Mouse (Mus musculus) retina, postnatal 1 day (tissue): Measurements from ENCODE around the gene Eng.

Experiments
- DNase-seq: peaks from one replicate; pipeline ENCODE4 v3.0.0-alpha.2; 2012

The Eng gene

DNA sequence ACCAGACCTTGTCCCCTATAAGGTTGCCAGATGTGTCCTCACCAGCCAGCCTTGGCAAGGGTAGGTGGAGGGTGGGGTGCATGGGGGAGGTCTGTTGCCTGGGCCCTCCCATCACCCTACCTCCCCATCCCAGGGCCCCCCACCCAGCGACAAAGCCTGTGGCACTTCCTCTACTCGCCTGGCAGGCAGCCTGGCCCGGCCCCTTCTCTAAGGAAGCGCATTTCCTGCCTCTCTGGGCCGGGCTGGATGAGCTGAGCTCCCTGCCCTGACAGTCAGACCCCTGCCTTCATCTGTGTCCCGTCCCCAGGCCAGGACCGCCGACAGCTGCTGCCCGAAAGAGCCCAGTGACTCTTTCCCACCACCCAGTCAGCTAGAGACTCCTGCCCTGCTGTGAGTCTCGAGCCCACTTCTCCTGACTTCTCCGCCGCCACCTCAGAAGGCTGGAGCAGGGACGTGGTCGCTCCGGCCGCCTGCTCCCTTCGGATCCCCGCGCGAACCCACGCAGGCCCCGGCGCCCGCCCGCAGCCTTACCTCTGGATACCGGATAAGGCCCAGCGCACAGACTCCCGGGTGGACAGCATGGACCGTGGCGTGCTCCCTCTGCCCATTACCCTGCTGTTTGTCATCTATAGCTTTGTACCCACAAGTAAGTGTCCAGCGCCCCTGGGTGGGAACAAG, at the start of gene Eng:
Gene Eng (plus strand): TSS at position 217 of the 678 bp plus-strand sequence.
- DNase-seq: no peak

DNA sequence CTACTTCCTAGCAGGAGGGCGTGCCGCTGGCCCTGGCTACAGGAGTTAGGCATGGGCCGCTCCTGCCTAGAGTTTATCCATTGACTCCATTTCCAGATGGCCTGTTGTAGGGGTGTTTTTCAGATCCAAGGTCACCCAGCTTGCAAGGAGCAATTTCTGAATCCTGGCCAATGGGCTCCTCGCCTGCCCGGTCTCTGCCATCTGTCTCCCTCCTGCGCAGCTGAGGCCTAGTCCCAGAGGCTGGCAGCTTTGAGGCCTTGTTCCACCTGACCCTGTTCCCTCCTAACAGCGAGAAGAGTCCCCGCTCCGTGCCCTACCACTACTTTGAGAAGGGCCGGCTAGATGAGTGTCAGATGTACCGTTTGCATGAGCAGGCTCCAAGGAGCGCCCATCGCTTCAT, 49.7 kb upstream of the Eng start:
- no peak for DNase-seq

DNA sequence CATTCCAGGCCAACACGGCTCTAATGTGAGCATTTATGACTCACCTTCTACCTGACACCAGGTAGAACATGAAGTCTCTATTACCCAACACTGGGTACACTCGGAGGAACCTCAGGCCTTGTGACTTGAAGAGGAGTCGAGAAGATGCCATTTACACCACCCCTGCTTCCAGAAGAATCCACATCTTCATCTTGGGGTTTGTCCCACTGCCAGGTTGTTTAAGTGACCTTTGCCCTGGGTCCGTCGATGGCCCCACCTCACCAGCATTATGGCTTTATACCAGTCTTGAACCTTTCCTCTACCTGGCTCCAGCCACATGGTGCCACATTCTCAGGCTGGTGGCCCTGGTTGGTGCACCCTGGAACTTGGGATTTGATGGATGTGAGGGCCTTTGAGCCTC, 49.1 kb upstream of the Eng start:
- DNase-seq: no peak

DNA sequence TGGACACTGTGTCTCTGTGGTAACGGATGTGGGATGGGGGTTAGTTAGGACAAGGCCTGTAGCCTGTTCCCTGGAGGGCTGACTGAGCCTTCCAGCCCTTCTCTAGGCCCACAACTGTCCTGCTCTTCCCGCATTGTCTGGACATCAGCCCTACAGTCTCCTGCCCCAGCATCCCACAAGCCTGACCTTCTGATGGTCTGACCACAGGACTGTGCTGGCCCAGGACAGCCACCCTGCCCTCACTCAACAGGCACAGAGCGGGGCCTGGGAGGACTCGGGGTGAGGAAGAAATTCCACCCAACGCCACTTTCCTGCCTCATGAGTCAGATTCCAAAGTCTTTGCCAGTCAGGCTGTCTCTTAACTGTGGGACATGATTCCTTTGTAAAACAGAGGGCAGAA, 48.7 kb upstream of the Eng start:
- no peak for DNase-seq

DNA sequence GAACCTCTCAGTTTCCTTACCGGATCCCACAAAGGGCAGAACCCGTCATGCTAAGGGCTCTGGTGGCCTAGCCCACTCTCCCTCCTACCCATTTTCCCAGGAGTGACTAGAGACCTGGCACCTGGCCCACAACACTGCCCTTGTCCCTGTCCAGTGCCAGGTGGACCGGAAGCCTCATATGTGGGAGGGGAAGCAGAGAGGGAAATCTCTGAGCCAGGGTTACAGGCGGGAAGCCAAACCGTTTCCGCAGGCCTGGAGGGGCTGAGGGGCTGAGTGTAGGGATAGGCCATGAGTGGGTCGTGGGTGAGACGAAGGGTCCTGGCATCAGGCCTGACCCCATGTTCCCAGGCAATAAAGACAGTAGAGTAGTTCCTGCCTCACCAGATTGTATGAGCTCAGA, 47.9 kb upstream of the Eng start:
- DNase-seq: no peak

DNA sequence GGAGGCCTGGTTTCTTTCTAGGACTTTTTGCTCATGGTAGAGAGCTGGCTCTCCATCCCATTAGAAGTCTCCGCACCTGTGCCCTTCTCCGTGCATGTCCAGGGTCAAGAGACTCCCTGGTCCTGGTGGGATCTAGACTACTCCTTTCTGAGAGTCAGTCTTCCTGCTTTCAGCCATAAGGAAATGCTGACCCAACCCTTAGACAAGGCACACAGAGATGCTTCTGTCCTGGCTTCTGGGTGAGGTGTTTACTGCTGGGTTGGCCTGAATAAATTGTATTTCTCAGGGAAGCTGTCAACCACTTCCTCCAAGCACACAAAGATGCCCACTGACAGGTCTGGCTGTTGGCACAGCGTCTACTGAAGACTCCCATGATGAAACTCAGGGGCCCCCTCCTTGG, 47.0 kb upstream of the Eng start, which contains the start of gene St6galnac6:
Gene St6galnac6 (plus strand): TSS at position 301 of the 400 bp plus-strand sequence.
- no peak for DNase-seq

DNA sequence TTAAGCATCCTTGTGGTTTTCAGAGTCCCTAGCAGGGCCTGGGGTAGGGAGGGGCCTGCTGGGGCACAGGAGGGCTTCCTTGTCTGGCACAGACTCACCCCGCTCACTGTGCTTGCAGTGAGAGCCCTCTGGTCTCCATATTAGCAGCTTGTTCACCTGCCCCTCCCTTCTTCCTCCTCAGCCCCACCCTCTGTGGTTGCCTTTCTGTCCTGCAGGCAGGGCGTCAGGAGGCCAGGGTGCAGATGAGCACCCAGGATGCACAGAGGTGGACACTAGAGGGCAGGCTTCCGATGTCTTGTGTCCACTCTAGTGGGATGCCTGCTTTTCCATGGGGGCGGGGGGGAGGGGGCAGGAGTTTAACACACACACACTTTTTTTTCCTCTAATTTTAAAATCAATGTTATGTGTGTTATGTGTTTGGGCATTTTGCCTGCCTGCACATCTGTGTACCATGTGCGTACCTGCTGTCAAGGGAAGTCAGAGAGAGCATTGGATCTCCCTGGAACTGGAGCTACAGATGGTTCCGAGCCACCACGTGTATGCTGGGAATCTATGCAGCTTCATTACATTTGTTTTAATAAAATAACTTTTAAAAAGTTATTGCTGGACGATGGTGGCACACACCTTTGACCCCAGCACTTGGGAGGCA, 44.9 kb upstream of the Eng start:
- peak; percentile 74 for DNase-seq

DNA sequence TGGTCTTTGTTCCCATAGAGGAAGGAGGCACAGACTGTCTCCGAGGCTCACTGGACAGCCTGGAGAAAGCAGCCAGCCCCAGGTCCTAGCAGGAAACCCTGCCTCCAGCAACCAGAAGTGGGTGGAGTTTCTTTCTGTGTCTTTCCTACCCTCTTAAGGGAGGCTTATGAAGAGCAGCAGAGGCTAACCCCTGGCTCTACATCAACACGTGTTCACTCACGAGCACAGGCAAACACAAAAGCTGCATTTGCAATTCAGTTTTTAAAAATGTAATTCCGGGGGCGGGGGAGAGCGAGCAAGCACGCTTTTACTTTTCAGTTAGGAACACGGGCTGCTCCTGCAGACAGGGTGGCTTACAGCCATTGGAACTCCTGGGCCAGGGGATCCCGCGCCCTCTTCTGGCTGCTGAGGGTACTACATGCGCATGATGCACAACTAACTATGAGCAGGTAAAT, 43.8 kb upstream of the Eng start:
- peak; percentile 82 for DNase-seq

DNA sequence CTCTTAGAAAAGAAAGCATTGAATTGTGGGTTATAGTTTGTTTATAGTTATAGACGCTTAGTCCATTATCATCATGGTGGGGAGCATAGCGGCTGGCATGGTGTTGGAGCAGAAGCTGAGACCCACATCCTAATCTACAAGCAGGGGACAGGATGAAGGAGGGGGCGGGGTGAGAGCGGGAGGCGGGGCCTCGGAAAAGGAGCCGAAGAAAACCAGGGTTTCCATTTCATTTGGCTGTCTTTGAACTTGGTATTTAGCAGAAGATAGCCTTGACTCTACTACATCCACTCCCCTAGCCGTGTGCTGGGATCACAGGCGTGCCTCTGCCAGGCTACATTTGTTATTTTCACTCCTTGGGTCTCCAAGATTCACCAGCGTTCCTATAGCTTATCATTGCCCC, 41.8 kb upstream of the Eng start:
- no peak for DNase-seq

DNA sequence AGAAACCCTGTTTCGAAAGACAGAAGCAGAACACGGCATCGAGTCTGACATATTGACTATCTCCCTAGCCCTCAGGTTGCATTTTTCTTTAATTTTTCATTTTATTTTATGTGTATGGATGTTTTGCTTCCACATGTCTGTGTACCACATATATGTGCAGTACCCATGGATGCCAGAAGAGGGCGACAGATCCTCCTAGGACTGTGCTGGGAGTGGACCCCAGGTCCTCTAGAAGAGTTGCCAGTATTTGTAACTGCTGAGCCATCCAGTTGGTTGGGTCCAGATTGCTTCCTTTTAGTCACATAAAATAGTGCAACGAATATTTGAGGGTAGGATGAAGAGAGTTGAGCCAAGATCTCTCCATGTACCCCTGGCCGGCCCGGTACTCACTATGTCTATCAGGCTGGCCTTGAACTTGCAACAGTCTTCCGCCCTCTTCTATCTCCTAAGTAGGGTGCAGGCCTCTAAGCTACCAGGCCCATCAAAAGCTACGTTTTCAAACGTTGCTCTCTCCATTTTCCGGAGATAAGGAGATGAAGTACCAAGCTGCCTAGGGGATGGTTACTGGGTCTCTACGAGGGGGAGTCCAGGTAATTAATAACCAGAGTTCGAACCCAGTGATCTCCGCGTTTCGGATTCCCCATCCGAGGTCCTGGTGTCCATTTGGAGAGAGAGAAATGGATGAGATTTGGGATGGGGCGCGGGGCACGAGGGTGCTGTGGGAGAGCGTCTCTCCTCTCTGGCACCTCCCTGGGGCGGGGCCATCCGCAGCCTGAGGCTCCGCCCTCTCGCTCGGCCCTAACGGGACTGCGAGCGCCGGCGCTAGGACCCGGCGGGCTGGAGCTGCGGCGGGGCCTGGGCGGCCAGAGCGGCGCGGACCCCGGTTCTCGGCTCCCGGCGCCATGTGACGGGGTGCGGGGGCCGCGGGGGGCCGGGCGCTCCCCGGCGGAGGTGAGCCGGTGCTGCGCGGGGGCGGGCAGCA, 39.9 kb upstream of the Eng start:
- peak; percentile 90 for DNase-seq

DNA sequence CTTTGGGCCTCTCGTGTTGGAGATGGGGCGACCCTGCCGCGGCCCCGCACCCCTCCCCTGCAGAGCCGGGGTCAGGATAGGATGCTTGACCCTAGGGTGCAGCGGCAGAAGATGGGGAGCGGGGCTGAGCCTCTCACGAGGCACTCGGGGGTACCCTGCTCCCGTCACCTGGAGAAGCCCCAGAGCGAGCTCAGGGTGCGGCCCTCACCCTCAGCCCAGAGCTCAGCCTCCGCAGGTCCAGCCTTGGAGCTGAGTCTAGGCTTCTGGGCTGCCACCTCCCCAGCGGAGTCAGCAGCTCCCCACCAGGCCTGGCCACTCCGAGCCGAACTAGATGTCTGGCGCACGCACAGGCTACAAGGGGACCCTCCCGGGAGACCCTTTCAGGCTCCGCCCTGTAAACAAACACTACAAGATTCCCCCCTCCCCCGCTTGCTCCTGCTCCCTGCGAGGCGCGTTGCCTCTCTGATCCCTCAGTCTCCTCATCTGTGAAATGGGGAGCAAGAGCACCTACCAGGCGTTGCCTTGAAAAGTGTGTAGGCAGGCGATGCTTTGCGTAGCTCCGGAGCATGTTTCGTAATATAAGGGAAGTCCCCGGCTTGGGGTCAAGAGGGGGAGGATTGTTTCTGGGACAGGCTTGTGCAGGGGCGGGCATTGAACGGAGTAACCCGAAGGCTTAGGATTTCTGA, 39.0 kb upstream of the Eng start:
- DNase-seq: peak; percentile 55

DNA sequence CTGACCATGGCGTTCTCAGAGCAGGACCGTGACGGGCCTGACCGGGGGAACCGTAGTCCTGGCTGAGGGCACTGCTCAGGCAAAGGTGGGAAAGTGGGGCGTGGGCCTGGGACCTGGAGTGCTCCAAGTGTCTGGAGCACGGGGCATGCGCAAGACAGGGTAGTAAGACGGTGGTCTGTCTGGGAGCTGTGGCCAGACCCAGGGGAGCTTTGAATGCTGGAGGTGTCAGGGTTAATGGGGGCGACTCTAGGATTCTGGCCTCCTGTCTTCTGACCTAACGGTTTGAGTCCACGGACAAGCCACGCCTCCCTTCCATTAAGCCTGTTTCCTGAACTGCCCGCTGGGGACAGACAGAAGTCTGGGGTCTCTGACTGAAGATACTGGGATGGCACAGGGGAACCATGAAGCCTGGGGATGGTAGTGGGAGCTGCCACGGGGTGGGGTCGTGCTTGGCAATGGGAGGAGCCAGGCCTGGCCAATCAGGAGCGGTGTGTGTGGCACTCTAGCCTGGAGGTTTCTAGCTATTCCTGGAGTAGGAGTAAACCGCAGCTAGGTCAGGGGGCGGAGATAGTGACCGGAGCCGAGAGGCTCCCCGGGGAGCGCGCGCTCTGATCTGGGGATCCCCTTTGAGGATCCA, 38.1 kb upstream of the Eng start:
- peak; percentile 91 for DNase-seq

DNA sequence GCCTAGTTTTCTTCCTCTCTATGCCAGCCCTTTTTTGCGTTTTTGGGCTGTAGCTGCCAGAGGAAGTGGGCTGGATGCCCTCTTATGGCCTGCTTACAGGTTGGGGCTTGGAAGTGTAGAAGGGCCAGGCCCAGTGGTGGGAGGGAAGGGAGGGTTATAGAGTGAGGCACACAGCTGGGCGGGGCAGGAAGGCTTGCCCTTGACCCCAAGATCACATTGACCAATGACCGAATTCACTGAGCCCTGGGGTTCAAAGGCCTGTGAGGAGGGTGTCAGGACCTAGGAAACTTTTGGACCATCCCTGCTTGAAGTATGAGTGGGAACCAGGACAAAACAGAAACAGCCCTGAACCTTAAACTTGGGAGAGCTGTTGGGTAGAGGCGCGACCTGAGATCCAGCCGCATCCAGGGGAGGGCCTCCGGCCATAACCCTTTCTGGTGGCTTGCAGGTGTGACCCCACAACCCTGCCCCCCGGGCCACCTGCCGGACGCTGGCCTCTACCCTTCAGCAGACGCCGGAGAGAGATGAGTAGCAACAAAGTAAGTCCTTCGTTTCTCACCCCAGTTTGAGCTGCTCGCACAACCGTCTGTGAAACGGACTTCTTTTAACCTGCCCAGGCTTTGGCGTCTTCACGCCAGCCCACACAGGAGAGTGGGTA, 37.5 kb upstream of the Eng start:
- DNase-seq: no peak

DNA sequence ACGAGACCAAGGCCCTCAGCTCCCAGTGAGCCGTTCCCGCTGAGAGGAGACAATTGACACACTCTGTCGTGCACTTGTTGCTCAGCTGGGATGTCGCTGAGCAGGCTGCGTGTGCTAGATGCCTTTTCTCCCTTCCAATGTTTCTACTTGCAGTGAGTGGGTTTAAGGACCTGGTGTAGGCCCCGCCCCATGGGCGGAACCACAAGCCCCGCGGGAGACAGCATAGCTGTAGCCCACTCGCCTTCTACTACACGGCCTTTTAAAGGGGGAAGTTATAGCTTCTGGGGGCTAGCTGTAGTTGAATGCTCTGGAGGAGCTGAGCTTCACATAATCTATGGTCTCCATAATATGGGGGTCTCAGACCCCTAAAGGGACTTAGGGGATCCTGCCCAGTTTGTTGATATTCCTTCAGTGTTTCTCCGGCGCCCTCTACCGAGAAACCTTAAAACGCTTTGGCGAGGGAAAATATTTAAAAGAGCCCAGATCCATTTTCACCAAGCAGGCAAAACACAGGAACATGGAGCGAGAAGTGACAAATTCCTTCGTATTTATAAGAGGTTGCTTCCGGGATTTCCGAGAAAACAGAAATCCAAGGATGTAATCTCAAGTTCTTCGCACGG, 35.7 kb upstream of the Eng start:
- DNase-seq: peak; percentile 68

DNA sequence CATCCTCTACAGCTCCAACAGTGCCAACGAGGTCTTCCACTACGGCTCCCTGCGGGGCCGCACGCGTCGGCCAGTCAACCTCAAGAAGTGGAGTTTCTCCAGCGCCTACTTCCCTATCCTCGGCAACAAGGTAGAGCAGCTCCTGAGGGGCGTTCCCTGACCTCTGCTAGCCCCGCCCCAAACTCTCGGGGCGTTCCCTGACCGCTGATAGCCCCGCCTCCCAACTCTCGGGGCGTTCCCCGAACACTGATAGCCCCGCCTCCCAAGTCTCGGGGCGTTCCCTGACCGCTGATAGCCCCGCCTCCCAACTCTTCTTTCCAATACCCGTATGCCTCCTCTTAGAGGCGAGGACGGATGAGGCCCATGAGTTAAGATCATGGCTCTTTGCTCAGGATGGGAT, 34.1 kb upstream of the Eng start:
- DNase-seq: no peak

DNA sequence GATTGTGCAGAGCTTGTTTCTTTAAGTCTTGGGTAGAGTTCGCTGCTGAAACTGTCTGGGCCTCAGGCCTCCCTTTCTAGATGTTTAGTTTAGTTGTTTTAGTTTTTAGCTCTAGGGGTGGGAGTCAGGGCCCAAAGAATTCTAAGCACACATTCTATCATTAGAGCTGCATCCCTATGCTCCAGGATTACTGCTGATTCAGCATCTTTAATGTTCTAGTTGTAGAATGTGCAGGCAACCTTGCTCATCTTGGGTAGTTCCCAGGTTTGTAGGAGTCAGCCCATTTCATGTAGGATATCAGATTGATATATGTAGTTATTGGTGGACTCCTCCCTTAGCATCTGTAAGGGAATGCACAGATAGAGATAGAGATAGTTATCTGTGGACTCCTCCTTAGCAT, 29.3 kb upstream of the Eng start:
- DNase-seq: no peak

DNA sequence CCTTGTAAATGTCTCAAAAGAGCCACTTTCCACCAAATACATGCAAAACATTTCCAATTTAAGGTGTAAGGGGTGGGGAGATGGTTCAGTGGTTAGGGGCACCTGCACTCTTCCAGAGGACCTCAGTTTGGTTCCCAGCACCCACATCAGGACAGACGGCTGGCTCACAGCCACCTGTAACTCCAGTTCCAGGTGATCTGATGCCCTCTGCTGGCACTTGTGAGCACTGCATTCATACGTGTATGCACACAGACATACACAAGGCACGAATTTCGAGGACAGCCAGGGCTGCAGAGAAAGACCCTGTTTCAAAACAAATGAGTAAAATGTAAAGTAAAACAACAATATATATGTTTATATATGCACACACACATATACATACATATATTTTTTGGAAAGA, 28.8 kb upstream of the Eng start:
- peak; percentile 61 for DNase-seq

DNA sequence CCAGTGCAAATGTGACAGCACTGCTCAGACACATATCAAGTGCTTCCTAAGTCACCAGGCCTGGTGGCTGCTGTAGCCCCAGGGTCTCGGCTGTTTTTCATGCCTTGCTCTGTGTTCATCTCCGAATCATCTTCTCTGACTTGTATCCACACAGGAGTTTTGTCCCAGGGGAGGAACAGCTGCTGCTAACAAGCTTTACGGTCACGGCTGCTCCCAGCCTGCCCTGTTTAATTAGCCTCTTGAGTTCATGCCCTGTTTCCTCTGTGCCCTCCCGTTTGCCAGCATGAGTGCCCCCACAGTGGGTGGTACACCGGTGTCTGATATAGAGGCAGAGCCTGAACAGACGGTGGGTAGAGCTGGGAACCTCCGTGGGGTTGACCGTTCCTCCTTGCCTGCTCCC, 28.3 kb upstream of the Eng start:
- DNase-seq: peak; percentile 93

DNA sequence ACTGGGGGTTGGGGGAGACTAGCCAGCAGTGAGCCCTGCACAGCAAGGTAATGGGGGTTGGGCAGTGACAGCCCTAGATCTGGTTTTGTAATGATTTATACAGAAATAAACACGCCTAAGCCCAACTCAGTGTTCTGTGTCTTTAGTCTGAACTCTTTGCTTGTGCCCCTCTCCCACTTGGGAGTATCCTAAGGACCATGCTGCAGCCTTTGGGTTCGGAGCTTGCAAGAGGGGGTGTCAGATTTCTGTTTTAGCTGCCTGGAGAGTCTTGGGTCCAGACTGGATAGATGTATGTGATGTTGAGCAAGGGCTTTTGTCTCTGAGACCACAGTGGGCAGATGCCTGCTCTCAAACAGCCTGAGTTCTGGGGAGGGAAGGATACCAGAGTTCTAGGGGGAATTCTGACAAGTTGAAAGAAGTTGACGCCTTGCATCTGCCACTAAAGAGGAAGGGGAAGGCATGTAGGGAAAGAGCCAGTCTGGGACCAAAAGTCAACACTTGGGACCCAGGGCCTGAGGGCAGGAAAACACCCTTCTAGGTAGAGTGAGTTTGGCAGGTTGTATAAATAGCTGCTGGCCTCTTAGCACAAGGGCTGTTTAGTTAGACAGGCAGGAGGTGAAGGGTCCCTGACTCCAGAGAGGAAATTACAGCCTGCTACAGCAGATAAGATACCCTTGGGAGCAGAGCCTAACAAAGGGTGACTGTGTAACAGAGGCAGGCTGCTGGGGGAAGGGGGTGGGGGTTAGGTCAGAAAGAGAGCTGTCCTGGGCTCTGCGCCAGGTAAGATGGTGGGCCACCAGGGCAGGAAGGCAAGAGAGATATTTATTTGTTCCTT, 25.5 kb upstream of the Eng start:
- DNase-seq: peak; percentile 82

DNA sequence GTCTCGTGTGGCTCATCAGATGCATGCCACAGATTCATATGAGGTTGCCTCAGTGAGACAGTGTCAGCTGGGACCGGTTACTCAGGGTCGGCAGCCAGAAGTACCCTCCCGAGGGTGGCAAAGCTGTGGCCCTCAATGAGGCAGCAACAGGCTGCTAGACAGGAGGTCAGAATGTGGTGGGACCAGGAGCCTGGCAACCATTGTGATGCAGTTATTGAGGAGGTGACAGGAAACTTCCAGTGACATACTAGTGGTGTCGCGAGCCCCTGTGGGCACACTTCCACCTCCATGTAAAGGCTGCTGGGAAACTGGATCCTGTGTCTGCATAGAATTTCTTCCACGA, 24.9 kb upstream of the Eng start, which contains the start of gene Ak1:
Gene Ak1 (plus strand): TSS at position 242 of the 343 bp plus-strand sequence.
- no peak for DNase-seq
